Mouse (Mus musculus) spleen, adult 18-20 months (tissue): ENCODE data around the gene Tnnc2.
"Not testable (repeated sequence)": the region's sequence is repeated elsewhere in the genome, so short reads cannot be mapped to it uniquely, and the experiment has no call there.

Experiments
- DNase-seq, 2 experiments: peaks; one replicate each; pipeline ENCODE4 v3.0.0; 2022; ENCODE audit warnings: mixed read lengths in 2 of 2

The Tnnc2 gene

DNA sequence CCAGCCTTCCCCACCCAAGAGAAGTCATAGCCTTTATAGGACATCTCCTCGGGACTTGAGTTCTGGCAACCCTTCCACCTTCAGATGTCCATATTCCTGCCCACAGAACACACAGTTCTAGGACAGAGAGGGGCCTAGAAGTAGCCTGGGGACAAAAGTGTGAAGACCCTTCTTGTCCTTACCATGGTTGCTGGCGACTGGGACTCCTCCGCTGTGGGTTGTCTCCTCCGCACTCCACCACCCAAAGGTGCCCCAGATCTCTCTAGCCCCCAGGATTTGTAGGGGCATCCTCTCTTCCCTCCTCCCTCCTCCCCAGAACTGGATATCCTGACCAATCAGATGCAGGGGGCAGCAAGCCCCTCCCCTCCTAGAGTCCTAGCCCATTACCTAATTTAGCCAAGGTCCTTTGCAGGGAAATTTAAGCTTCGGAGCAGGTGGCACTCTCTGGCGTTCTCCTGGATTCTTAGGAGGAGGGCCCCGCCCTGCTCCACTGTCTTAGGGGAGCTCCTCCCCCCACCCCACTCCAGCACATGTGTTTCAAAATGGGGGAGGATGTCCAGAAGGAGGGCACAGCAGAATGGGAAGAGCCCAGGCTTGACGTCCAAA is at the start of gene Tnnc2:
Gene Tnnc2, minus strand, starts transcription at position 487 of the 606 bp plus-strand sequence.
- no peak for DNase-seq

DNA sequence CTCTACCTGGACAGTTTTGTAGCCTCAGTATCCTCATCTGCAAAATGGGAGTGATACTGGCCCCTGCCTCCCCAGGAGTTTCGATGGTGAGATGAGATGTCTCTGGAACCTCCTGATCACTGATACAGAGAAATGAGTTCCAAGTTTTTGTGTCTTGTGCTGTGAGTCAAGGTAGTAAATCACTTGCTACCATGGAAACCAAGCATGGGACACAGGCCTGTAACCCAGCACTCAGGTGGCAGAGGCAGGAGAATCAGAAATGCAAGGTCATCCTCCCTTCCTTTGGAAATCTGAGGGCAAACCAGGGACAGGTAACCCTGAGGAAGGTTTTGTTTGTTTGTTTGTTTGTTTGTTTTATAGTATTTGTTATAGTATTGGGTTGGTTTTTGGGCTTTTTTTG is 49.3 kb upstream of the Tnnc2 start:
- no peak for DNase-seq

DNA sequence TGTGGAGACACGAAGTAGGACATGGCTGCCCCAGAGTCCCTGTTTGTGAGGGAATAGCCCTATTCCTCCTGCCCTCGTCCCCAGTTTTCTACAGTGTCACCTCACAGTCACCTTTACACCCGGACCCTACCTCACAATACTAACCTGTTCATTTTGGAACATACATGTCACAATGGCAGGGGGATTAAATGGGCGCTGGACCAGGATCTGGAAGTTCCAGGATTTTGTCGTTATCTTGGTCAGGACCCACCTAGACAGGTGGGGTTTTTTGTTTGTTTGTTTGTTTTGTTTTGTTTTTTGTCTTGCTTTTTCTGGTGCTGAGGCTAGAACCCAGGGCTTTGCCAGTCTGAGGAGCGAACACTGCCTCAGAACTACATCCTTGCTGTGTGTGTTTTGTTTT is 48.7 kb upstream of the Tnnc2 start, which contains the start of gene Spata25:
Gene Spata25, minus strand, starts transcription at position 101 of the 400 bp plus-strand sequence.
- no peak for DNase-seq

- DNase-seq, result no peak
These were observed 47.5 kb upstream of the Tnnc2 start for GRCm38 (mm10) chr2:164827146-164827850.

DNA sequence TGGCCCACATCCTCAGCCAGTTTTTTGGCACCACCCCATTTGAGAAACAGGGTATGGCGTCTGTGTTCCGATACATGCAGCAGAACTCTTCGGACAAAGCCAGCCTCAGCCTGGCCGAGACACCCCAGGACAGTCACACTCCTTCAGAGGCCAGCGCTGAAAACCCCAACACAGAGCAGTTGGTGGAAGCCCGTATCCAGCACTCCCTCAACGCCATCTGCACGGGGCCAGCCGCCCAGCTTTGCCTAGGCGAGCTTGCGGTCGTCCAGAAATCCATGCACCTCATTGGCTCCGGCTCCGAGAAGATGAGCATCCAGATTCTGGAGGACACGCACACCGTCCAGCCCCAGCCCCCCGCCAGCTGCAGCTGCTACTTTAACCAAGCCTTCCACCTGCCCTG is 45.8 kb upstream of the Tnnc2 start:
- no peak for DNase-seq

DNA sequence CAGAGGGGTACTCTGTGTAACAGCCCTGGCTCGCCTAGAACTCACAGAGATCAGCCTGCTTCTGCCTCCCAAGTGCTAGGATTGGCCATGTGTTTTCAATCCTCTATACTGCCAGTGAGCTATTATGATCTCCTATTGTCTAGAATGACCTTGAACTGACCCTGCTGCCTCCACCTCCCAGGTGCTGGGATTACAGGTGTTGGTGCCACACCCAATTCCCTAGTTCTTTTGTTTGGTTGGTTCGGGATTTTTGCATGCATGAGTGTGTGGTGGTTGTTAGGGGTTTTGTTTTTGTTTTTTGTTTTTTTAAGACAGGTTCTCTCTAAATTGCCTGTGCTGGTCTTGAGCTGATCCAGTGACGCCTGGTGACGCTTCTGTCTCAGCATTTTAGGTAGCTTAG is 44.2 kb upstream of the Tnnc2 start:
- no peak for DNase-seq

GRCm38 (mm10) chr2:164823181-164823585 is 43.4 kb upstream of the Tnnc2 start:
- DNase-seq, result no peak

- DNase-seq, result peak; percentile 97 to 100
These were observed 42.9 kb upstream of the Tnnc2 start, which contains the start of gene Zswim1 for GRCm38 (mm10) chr2:164822636-164823165. Gene Zswim1 (plus strand): TSS chr2:164822686.

DNA sequence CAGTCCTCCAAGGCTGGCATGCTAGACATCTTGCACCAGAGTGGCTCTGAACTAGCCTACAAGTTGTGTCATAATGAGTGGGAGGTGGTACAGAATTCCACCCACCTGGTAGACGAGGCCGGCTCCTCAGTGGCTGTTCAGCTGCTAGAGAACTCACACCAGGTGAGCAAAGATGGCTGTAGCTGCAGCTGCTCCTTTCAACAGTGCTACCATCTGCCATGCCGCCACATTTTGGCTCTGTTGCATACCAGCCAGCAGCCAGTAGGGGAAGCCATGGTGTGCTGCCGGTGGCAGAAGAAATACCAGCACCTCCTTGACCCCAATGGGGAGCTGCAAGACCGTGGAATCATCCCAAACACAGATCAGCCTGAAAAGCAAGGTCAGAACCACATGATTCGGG is 41.3 kb upstream of the Tnnc2 start:
- DNase-seq, result no peak

- no peak for DNase-seq
These were observed 37.9 kb upstream of the Tnnc2 start for GRCm38 (mm10) chr2:164817703-164818102.

GRCm38 (mm10) chr2:164817206-164817605 is 37.4 kb upstream of the Tnnc2 start:
- no peak for DNase-seq

DNA sequence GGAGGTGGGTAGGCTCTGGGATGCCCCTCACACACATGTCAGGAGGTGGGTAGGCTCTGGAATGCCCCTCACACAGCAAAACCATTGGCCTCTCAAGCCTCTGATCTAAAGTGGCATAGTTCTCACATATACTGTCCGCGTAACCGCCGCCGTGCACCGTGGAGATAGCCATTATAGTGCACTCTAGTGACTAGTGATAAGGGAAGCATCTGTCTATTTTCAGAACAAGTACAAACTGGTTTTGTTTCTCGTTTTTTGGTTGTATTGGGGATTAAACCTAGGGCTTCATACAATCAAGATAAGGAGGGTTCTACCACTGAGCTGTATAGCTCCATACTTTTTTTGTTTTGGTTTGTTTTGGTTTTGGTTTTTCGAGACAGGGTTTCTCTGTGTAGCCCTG is 36.1 kb upstream of the Tnnc2 start:
- DNase-seq, result no peak

DNA sequence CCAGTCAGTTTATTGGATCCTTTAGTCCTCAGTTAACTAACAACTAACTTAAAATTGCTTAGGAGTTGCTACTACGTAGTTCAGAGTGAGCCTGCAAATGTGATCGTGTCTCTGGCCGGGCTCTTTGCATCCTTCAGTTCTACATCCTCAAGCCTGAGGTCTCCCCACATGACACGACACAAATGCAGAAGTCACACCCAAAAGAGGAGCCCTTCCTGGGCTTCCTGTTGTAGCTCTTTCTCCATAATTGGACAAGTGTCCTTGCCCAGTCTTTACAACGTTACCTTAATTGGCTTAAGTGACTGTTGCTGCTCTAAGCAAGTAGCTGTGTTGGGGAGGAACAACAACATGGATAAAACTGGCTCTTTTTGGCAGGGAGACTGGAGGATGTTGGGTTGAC is 35.6 kb upstream of the Tnnc2 start:
- DNase-seq, result no peak

DNA sequence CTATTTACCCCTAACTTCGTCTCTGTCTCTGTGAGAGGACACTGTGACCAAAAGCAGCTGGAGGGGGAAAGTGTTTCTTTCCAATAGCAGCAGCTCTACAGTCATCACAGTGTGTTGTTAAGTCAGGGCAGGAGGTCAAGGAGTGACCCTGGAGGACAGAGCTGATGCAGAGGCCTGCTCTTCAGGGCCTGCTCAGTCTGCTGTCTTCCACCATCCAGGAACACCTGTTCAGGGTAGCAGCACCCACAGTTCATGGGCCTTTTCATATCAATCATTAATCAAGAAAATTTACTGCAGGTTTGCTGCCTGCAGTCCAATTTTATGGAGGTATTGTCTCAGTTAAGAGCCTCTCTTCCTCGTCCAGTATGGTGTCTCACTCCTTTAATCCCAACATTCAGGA is 33.8 kb upstream of the Tnnc2 start:
- no peak for DNase-seq

GRCm38 (mm10) chr2:164806614-164807013 is 26.8 kb upstream of the Tnnc2 start:
- no peak for DNase-seq

DNA sequence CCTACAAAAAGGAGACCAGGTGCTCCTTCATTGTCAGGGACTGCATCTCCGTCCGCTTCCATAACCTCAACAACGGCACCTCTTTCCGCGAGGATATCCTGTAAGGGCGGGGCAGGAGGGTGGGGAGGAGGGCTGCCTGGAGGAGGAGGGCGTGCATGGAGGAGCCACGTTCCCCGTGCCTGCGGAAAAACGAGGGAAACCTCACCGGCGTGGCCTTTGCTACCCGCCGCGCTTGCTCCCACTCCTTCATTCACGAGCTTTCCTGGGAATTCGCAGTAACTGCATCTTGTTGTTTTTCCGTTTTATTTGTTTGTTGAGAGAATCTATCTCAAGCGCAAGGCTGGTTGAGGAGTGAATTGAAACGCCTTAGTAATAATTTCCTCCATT is 25.6 kb upstream of the Tnnc2 start:
- no peak for DNase-seq

- peak; percentile 95 to 98 for DNase-seq
These were observed 25.0 kb upstream of the Tnnc2 start, which contains the start of the genes Acot8 and Zswim3 for GRCm38 (mm10) chr2:164804533-164805331. Gene Acot8 (minus strand): TSS chr2:164804882. Gene Zswim3 (plus strand): TSS chr2:164805098.

DNA sequence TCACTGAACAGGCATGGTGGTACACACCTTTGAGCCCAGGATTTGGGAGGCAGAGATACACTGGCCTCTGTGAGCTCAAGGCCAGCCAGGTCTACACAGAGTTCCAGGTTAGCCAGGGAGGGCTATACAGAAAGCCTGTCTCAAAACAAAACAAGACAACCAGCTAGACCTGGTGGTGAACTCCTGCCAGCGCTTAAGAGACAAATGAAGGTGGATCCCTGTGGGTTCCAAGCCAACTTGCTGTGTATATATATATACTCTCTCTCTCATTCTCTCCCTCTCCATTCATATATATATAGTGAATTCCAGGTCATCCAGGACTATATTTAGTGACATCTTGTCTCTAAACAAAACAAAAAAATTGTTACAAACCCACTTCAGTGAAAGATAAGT is 24.1 kb upstream of the Tnnc2 start:
- no peak for DNase-seq

GRCm38 (mm10) chr2:164803201-164803920 is 23.6 kb upstream of the Tnnc2 start:
- no peak for DNase-seq

- no peak for DNase-seq
These were observed 20.7 kb upstream of the Tnnc2 start for GRCm38 (mm10) chr2:164800252-164801004.

- not testable (repeated sequence) for DNase-seq
These were observed 18.8 kb upstream of the Tnnc2 start for GRCm38 (mm10) chr2:164798554-164798953.

- no peak for DNase-seq
These were observed 16.1 kb upstream of the Tnnc2 start for GRCm38 (mm10) chr2:164795868-164796267.
